Mouse (Mus musculus): ENCODE results near the gene Mgat5. TPM values are rescaled to one million over a fixed set of nuclear protein-coding genes. Genes with fewer than 3 reads are reported as not detected.

Mgat5 gene
- polyA plus RNA-seq, 1 experiment from 2014 or later, result 16.0 TPM

DNA sequence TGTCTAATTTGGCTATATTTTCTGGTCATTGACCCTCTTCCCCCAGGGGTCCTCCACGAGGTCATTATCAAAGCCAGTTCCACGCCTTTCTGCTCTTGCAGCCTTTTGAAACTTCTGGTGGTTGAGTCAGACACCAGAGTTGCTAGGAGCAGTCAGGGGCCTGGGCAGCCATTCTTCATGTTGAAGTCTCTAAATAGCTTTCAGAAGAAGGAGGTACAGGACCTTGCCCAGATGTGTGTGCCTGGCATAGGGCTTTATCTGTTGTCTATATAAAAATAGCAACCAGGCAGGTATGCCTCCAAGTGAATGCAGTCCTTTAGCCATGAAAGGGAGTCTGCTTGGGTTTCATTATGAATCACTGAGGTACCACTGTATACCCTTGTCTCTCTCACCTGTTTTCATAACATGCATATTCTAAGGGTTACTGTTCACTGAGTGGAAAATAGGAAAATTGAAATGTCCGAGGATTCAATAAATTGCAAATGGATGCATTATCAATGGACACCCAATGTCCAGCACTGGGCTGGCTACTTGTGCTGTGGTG lies 141.9 kb downstream of the Mgat5 start:
- H3K27ac ChIP-seq (ENCODE audit: low read length), result no peak overlapping the region
- H3K27me3 ChIP-seq (ENCODE audit: control insufficient read depth, insufficient read depth, low read depth, low read length), result no peaks in the 10 kb centered on the region
- no peak overlapping the region for H3K4me3 ChIP-seq (ENCODE audit: low read depth, low read length)
- 56% methylated on average over 3 of the region's 3 CpGs for WGBS
- no peak overlapping the region for H3K9ac ChIP-seq (ENCODE audit: low read depth, low read length)
- no peak for ATAC-seq
- H3K4me2 ChIP-seq (ENCODE audit: low read length), result no peak overlapping the region
- no peaks in the 10 kb centered on the region for H3K9me3 ChIP-seq (replicated peaks; ENCODE audit: control insufficient read depth, low read length, poor library complexity, severe bottlenecking)
- no peaks in the 10 kb centered on the region for H3K36me3 ChIP-seq (ENCODE audit: control insufficient read depth, insufficient read depth, low read length)
- no peaks in the 10 kb centered on the region for H3K4me1 ChIP-seq (ENCODE audit: control insufficient read depth, insufficient read depth, low read length)

DNA sequence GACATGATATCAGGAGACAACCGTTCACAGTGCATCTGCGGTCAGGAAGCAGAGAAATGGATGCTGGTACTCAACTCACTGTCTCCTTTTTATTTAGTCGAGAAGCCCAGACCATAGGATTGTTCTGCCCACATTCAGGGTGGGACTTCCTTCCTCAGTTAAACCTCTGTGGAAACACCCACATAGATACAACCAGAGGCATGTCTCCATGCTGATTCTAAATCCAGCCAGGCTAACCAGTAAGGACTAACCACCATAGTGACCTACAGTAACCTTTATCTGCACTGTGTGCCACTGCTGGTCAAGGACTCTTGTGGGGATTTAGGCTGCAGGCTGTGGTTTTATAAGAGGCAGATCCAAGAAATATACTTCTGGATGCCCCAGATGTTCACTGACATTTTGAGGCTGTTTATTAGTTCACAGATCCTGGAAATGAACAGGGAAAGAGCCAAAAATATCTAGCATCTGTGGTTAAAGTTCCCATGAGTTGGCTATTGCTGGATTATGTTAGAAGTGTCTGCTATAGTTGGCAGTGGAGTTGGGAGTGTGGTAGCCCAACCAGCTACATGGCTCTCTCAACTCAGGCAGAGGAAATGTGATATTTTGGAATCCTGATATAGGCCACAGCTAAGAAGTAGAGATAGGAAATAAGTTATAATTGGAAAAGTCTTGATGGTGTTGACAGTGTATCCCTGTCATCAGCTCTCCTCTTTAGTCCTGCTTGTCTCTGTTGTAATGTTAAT lies 143.2 kb downstream of the Mgat5 start:
- H3K9me3 ChIP-seq (replicated peaks; ENCODE audit: control insufficient read depth, low read length, poor library complexity, severe bottlenecking), result no peaks in the 10 kb centered on the region
- H3K4me2 ChIP-seq (ENCODE audit: low read length), result no peak overlapping the region
- no peaks in the 10 kb centered on the region for H3K27me3 ChIP-seq (ENCODE audit: control insufficient read depth, insufficient read depth, low read depth, low read length)
- H3K4me3 ChIP-seq (ENCODE audit: low read depth, low read length), result no peak overlapping the region
- 93% methylated on average over 3 of the region's 3 CpGs for WGBS
- H3K4me1 ChIP-seq (ENCODE audit: control insufficient read depth, insufficient read depth, low read length), result no peaks in the 10 kb centered on the region; the same call in 1 of the 2 replicates
- no peak overlapping the region for H3K9ac ChIP-seq (ENCODE audit: low read depth, low read length)
- ATAC-seq, result no peak
- no peak overlapping the region for H3K27ac ChIP-seq (ENCODE audit: low read length)
- H3K36me3 ChIP-seq (ENCODE audit: control insufficient read depth, insufficient read depth, low read length), result no peaks in the 10 kb centered on the region

GRCm38 (mm10) chr1:127348642-127349341 lies 144.0 kb downstream of the Mgat5 start:
- no peak for ATAC-seq
- H3K4me1 ChIP-seq (ENCODE audit: control insufficient read depth, insufficient read depth, low read length), result no peaks in the 10 kb centered on the region; the same call in 1 of the 2 replicates
- H3K36me3 ChIP-seq (ENCODE audit: control insufficient read depth, insufficient read depth, low read length), result no peaks in the 10 kb centered on the region
- H3K27ac ChIP-seq (ENCODE audit: low read length), result no peak overlapping the region
- 81% methylated on average over 9 of the region's 9 CpGs for WGBS
- H3K27me3 ChIP-seq (ENCODE audit: control insufficient read depth, insufficient read depth, low read depth, low read length), result no peaks in the 10 kb centered on the region
- H3K4me2 ChIP-seq (ENCODE audit: low read length), result no peak overlapping the region
- H3K4me3 ChIP-seq (ENCODE audit: low read depth, low read length), result no peak overlapping the region
- no peak overlapping the region for H3K9ac ChIP-seq (ENCODE audit: low read depth, low read length)
- H3K9me3 ChIP-seq (replicated peaks; ENCODE audit: control insufficient read depth, low read length, poor library complexity, severe bottlenecking), result no peaks in the 10 kb centered on the region

- H3K9ac ChIP-seq (ENCODE audit: low read depth, low read length), result no peak overlapping the region
- WGBS, result 89% methylated on average over 12 of the region's 12 CpGs
- H3K4me3 ChIP-seq (ENCODE audit: low read depth, low read length), result no peak overlapping the region
- no peak overlapping the region for H3K27ac ChIP-seq (ENCODE audit: low read length)
- H3K9me3 ChIP-seq (replicated peaks; ENCODE audit: control insufficient read depth, low read length, poor library complexity, severe bottlenecking), result no peaks in the 10 kb centered on the region
- no peak overlapping the region for H3K4me2 ChIP-seq (ENCODE audit: low read length)
- no peaks in the 10 kb centered on the region for H3K36me3 ChIP-seq (ENCODE audit: control insufficient read depth, insufficient read depth, low read length)
- H3K27me3 ChIP-seq (ENCODE audit: control insufficient read depth, insufficient read depth, low read depth, low read length), result no peaks in the 10 kb centered on the region
- no peak for ATAC-seq
- H3K4me1 ChIP-seq (ENCODE audit: control insufficient read depth, insufficient read depth, low read length), result no peaks in the 10 kb centered on the region; the same call in 1 of the 2 replicates
Observed at GRCm38 (mm10) chr1:127351380-127352057, 146.7 kb downstream of the Mgat5 start.

DNA sequence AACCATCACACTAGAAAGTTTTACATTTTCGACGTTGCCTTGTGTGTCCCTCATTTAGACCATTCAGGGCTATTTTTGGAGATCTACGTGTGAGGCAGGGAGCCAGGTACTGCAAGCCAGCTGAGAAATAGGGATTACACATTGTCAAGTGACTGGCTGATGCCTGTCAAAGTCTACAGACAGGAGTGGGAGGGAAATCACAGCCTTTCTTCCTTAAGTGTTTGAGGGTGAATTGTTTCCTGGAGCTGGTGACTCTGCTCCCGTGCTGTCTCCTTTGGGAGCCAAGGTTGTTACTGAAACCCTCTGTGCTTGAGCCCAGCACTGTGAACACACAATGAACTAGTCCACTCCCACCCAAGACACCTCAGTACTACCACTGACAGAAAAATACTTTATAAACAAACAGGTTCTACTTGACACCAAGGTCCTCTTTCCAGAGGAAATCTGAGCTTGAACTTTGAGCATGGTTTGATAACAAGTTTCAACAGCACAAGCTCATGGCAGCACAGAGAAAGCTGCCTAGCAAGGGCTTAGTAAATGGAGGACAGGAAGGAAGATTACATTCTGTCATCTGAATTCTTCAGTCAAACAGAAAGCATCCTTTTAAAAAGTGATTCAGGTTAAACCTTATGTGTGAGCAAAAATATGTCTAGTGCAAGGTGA lies 147.4 kb downstream of the Mgat5 start:
- 80% methylated on average over 4 of the region's 4 CpGs for WGBS
- ATAC-seq, result no peak
- Histone ChIP-seq H3K9ac (ENCODE audit: low read depth, low read length) (no peak overlapping the region), H3K4me2 (ENCODE audit: low read length) (no peak overlapping the region), H3K4me3 (ENCODE audit: low read depth, low read length) (no peak overlapping the region), H3K4me1 (ENCODE audit: control insufficient read depth, insufficient read depth, low read length) (no peaks in the 10 kb centered on the region; the same call in 1 of the 2 replicates), H3K36me3 (ENCODE audit: control insufficient read depth, insufficient read depth, low read length) (no peaks in the 10 kb centered on the region), H3K9me3 (replicated peaks; ENCODE audit: control insufficient read depth, low read length, poor library complexity, severe bottlenecking) (no peaks in the 10 kb centered on the region), H3K27ac (ENCODE audit: low read length) (no peak overlapping the region), H3K27me3 (ENCODE audit: control insufficient read depth, insufficient read depth, low read depth, low read length) (no peaks in the 10 kb centered on the region)

DNA sequence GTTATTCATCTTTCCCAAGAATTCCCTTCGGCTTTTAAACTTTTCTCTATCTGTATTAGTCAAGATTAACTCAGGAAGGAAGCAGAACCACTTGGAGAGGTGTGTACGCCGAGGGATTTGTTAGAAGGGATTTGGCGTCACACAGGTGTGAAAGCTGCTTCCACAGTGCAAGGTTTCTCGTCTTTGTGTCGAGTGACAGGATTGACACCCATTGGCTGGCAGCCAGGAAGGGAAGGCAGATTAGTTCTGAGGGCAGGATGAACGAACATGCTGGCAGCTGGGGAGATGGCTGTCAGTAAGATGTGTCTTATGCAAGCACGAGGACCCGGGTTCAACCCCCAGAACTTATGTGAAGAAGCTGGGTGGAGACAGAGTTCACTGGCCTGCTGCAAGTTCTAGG lies 148.6 kb downstream of the Mgat5 start:
- Histone ChIP-seq H3K36me3 (ENCODE audit: control insufficient read depth, insufficient read depth, low read length) (no peaks in the 10 kb centered on the region), H3K9ac (ENCODE audit: low read depth, low read length) (no peak overlapping the region), H3K27me3 (ENCODE audit: control insufficient read depth, insufficient read depth, low read depth, low read length) (no peaks in the 10 kb centered on the region), H3K4me2 (ENCODE audit: low read length) (no peak overlapping the region), H3K9me3 (replicated peaks; ENCODE audit: control insufficient read depth, low read length, poor library complexity, severe bottlenecking) (no peaks in the 10 kb centered on the region), H3K27ac (ENCODE audit: low read length) (no peak overlapping the region), H3K4me3 (ENCODE audit: low read depth, low read length) (no peak overlapping the region), H3K4me1 (ENCODE audit: control insufficient read depth, insufficient read depth, low read length) (no peaks in the 10 kb centered on the region; the same call in 1 of the 2 replicates)
- WGBS, result 57% methylated on average over 9 of the region's 9 CpGs
- ATAC-seq, result no peak

GRCm38 (mm10) chr1:127354152-127354551 lies 149.3 kb downstream of the Mgat5 start:
- H3K9me3 ChIP-seq (replicated peaks; ENCODE audit: control insufficient read depth, low read length, poor library complexity, severe bottlenecking), result no peaks in the 10 kb centered on the region
- no peak overlapping the region for H3K27ac ChIP-seq (ENCODE audit: low read length)
- no peaks in the 10 kb centered on the region for H3K36me3 ChIP-seq (ENCODE audit: control insufficient read depth, insufficient read depth, low read length)
- H3K4me1 ChIP-seq (ENCODE audit: control insufficient read depth, insufficient read depth, low read length), result no peaks in the 10 kb centered on the region; the same call in 1 of the 2 replicates
- ATAC-seq, result no peak
- H3K27me3 ChIP-seq (ENCODE audit: control insufficient read depth, insufficient read depth, low read depth, low read length), result no peaks in the 10 kb centered on the region
- H3K9ac ChIP-seq (ENCODE audit: low read depth, low read length), result no peak overlapping the region
- no peak overlapping the region for H3K4me2 ChIP-seq (ENCODE audit: low read length)
- H3K4me3 ChIP-seq (ENCODE audit: low read depth, low read length), result no peak overlapping the region
- WGBS, result 77% methylated on average over 5 of the region's 5 CpGs

GRCm38 (mm10) chr1:127355034-127355433 lies 150.2 kb downstream of the Mgat5 start:
- Histone ChIP-seq H3K27ac (ENCODE audit: low read length) (no peak overlapping the region), H3K36me3 (ENCODE audit: control insufficient read depth, insufficient read depth, low read length) (no peaks in the 10 kb centered on the region), H3K4me2 (ENCODE audit: low read length) (no peak overlapping the region), H3K4me1 (ENCODE audit: control insufficient read depth, insufficient read depth, low read length) (no peaks in the 10 kb centered on the region; the same call in 1 of the 2 replicates), H3K9me3 (replicated peaks; ENCODE audit: control insufficient read depth, low read length, poor library complexity, severe bottlenecking) (no peaks in the 10 kb centered on the region), H3K9ac (ENCODE audit: low read depth, low read length) (no peak overlapping the region), H3K4me3 (ENCODE audit: low read depth, low read length) (no peak overlapping the region), H3K27me3 (ENCODE audit: control insufficient read depth, insufficient read depth, low read depth, low read length) (no peaks in the 10 kb centered on the region)
- no peak for ATAC-seq
- WGBS, result 95% methylated on average over 3 of the region's 3 CpGs
